Mouse (Mus musculus) thymus, postnatal 4 days (tissue): Measurements from ENCODE around the gene Grb14.

ENCODE experiments used
- DNase-seq: peaks from one replicate; pipeline ENCODE4 v3.0.0; 2021

Grb14 gene

DNA sequence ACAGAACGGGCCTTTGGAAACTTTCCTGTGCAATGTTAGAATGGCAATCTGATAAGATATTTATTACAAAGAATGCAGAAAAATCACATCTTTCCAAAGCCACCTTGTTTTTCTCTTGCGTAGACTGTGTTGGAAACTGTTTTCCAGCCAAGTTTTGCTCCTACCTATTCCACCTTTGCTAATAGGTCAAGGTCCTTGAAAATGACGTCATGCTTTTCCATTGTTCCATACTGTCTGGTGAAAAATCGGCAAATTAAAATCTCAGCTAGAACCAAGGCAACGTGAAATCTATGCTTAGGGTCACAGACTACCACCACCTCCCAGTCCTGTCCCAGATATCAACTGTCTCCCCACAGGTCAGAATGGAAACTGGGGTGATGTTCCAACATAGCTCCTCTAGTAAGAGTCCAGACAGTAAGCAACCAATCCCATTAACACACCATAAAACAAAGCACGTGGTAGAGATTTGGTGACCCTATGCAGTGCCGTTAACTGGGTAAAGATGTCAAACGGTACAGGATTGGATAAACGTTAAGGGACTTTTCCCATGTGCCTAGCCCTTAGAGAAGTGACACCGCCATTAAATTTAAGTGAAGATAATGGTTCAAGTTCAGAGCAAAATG, 50.9 kb downstream of the Grb14 start:
- no peak for DNase-seq

DNA sequence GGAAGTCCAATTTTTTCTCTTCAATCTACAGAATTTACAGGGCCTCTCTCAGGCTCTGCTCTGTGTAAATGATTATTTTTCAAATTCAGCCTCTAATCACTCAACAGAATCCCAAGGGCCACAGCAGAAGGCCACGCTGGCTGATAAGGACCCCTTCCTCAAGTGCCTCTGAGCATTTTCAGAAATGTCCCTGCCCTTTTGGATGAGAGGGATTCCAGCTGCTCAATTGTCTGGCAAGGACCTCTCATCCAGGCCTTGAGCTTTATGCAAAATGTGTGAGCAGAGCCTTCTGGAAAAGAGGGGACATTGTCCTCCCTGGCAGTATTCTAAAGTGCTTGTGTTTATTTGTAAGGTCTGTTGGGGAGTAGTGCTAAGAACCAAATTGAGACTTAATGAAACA, 51.7 kb downstream of the Grb14 start:
- DNase-seq, result no peak

- no peak for DNase-seq
Observed at GRCm38 (mm10) chr2:64971828-64972227, 53.0 kb downstream of the Grb14 start.

DNA sequence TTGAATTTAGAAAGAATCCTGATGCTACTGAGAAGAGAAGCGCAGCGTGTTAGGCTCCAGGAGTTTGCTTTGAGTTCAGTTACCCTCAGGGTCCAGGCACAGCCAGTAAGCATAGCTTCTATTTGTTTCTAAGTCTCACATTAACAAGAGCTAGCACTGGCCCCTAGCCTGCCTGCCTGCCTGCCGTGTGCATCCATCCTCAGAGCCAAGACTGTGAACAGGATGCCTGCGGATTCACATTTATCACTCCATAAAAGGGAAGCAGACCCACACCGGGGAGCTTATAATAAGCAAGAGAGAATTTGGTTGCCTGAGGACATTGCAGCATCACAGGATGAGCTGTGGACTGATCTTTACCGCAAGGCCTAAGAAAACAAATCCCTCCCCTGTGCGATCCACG, 53.8 kb downstream of the Grb14 start:
- DNase-seq, result no peak

- DNase-seq, result no peak
Observed at GRCm38 (mm10) chr2:64966893-64967444, 57.8 kb downstream of the Grb14 start.

DNA sequence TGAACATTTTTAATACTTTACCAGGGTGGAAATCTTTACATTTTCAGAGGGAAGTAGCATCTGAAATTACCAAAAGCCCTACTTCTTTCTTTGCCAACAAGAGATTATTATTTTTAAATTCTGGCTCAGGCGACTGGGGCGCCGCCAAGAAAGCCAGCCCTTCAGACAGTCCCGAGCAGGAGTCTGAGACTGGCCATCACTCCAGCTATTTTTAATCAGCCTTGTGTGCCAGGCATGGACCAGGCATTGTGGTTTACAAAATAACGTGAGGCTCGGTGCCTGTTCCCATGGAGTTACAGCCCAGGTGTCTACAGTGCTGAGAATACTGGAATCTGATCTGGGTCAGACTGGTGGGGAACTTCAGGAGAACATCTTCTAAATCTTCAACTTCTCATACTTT, 58.5 kb downstream of the Grb14 start:
- no peak for DNase-seq

DNA sequence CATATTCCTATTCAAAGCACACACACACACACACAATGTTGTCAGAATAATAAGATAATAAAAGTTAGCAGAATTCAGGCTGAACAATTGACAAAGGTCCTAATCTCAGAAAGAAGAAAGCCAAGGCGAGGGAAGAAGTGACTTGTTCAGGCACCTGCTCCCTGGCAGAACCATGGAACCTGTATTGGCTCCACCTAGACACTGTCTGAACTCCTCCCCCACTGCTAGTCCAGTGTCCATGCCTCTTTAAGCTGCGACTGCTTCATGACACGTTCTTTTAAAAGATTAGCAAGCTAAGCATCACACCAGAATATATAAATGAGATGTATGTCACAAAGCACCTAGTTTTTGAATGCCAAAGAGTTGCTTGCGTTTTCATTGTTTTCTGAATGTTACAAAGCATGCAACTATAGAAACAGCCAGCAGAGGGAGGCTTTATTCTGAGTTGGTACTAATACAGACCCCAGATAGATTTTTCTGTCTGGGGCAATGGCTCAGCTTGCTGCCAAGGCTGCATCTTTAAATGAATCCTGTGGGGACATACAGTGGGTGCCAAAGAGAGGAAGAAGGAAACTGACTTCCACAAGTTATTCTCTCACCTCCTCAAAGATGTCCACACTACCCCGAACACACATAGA, 59.4 kb downstream of the Grb14 start:
- DNase-seq, result peak; percentile 10

- DNase-seq, result no peak
Observed at GRCm38 (mm10) chr2:64962196-64962595, 62.6 kb downstream of the Grb14 start.

DNA sequence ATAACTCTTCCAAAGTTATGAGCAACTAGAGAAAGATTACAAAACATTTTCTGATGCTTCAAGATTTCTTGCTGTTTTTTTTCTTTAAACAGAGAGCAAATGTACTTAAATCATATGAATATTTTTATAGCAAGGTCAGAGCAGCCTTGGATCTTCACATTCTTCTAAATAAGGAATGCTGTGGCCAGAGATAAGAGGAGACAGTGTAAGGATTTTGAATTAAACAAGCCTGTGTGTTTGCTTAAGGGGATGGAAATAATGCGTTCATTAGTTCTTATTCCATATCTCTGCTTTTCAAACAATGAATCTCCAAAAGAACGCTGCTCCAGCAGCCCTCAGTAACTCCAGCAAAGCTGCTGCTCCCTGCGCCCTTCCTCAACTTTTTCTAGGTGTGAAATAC, 63.4 kb downstream of the Grb14 start:
- no peak for DNase-seq

- DNase-seq, result no peak
Observed at GRCm38 (mm10) chr2:64959657-64960056, 65.1 kb downstream of the Grb14 start.

DNA sequence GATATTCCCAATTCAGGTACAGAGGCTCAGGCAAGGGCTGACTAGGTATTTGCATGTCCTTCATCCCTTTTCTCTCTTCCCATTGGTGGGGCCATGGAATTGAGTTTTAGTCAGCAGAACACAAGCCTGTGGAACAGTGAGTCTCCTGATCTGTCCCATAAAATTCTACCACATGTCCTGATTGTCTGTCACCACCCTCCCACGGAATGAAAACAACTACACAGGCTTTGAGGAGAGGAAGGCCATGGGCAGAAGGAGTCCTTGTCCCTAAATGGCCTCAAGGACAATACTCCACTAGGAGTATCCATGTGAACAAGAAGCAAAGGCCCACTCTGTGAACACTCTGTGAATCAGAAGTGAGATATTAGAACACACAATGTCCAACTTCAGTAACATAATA, 69.3 kb downstream of the Grb14 start:
- no peak for DNase-seq

DNA sequence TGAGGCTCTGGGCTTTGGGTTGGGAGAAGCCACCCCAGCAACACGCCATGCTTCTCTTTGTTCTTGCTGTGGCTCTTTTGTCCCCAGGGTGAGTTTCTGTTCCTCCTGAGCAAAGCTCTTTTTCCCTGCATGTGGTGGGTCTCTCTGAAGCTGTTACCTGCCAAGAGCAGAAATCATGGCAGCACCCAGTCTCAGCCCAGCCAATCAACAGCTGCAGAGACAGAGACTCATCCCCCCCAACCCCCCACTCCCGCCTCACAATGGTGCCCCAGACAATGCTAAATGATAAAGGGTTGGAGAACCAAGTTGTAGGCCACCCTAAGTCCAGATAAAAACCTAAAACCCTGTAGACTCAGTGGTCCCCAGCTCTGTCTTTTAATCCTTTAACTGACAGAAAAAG, 75.6 kb downstream of the Grb14 start:
- DNase-seq, result no peak

GRCm38 (mm10) chr2:64948418-64949169, 76.2 kb downstream of the Grb14 start:
- DNase-seq, result peak; percentile 8

DNA sequence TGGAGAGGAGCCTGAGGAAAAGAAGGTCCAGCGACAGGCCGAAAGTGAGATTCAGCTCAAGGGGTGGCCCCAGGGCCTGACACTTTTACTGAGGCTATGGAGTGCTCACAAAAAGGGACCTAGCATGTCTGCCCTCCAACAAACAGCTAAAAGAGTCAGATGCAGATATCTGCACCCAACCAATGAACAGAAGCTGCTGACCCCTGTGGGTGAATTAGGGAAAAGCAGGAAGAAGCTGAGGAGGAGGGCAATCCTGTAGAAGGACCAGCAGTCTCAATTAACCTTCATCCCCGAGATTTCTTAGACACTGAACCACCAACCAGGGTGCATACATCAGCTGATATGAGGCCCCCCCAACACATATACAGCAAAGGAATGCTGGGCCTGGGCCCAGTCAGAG, 77.3 kb downstream of the Grb14 start:
- no peak for DNase-seq

DNA sequence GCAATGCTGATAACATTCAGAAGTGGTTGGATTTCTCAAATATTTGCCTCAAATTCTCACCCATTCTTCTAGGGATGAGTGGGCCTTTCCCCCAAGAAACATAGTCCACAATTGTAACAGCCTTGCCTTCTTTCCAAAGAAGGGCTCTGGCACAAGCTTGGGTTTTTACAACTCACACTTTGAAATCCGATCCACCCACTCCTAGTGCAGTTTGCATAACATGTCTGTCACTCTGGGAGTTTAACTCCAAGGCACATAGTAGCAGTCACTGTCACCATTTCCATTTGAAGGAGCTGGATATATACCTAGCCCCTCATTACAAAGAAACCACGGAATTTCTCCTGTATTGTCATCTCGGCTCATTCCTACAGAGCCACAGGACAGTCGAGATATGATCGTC, 103.9 kb downstream of the Grb14 start:
- DNase-seq, result no peak

DNA sequence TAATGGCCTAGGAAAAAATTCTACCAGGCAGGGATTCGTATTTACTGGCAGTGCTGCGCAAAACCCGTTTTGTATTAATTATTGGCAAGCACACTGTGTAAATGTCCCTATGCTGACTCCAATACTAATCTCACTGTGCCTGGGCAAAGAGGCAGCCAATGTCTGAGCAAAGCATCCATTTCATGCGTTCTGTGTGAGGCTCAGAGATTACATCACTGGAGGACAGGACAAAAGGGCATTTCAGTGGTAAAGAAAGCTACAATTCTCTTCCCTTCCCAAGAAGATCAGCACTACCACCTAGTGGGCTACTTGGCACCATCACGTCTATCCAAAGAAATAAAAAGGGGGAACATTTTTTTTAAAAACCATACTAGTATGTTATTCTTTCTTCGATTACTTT, 109.3 kb downstream of the Grb14 start:
- no peak for DNase-seq

DNA sequence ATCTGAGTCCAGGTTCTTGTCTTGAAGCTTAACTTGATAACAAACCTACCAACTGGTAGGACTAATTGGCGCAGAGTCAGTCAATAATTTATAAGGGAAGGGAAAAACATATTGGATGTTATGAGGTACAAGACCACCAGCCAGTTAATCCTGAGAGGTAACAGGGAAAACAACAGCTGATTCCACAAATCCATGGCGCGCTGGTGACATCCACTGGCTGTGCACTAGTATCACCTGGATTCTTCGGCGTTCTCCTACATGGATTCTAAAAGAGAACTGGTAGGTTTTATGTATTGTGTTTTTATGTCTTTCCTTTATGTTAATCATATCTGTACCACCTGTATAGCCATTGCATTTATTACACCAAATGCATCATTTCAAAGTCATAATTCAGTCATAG, 119.9 kb downstream of the Grb14 start:
- no peak for DNase-seq

- no peak for DNase-seq
Observed at GRCm38 (mm10) chr2:64897844-64898243, 126.9 kb downstream of the Grb14 start.

GRCm38 (mm10) chr2:64893233-64893632, 131.6 kb downstream of the Grb14 start:
- DNase-seq, result no peak

DNA sequence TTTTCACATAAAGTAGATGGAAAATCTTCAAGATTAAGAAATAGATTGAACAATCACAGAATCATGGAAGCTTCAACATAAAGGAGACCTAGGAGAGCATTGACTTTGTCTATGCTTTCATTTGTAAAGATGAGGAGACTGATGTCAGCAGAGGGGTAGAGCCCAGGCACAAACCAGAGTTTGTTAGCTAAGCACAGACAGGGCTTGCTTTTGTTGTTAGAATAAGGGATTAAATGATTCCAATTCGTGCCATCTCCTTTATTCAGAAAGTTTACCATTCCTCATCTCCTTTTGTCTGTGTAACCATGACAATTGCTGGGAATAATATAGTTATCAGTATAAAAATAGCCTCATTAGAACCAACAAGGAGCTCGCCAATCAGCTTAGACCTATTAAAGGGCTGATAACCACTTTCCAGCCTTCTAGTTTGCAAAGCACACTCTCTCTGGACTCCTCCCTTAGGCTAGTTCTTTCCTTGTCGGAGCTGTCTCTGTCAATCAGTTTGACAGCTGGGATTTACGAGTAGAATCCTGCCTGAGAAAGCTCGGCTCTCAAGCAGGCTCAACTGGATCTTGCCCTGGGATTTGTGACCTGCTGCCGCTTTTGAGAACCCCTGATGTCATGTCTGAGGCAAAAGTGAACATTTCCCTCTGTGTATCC, 137.6 kb downstream of the Grb14 start:
- no peak for DNase-seq

DNA sequence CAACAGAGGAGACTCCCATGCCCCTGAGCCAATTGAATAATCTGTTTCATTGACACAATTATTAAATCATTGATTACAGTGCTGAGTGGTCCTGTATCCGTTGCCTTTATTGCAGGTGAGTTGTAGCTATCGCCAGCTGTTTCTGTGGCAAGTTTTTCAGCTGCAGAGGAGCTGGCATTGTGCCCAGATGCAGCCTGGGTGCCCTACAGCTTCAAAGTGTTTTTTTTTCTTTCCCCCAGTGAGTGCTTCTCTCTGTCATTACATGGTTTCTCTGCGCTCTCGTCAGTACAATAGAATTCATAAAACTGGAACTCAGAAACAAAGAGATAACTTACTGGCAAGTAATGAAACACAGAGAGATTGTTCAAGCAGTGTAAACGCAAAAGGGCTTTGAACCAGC, 139.1 kb downstream of the Grb14 start:
- DNase-seq, result no peak

- DNase-seq, result no peak
Observed at GRCm38 (mm10) chr2:64878275-64878674, 146.5 kb downstream of the Grb14 start.
